Mouse (Mus musculus) forebrain, postnatal 0 days (tissue): ENCODE measurements around the gene Lefty1. TPM values are rescaled to one million over a fixed set of nuclear protein-coding genes. Genes with fewer than 3 reads are reported as not detected.
A peak's percentile ranks its signal among the peaks of the same experiment; 100 is the strongest.

ENCODE experiments used
- ATAC-seq: fragments of 200-750 bp; cut with Nextera tagmentation; 2 replicates; pipeline ENCODE4 v1.8.0; 2017; ENCODE audit warnings: mild to moderate bottlenecking, moderate library complexity
- DNase-seq: peaks from one replicate; pipeline ENCODE4 v3.0.0-alpha.2; 2015
- H3K27ac ChIP-seq: fragments of 300-500 bp; sonication (generic); 2 replicates; pipeline ENCODE4 v1.5.1; 2014; ENCODE audit warnings: low read depth, mild to moderate bottlenecking, antibody characterized with exemption, low read length, moderate library complexity, mixed read lengths
- H3K27me3 ChIP-seq: fragments of 300-500 bp; sonication (generic); 2 replicates; pipeline ENCODE4 v1.6.1; 2014; ENCODE audit warnings: mild to moderate bottlenecking, low read length, mixed read lengths; ENCODE audit not compliant: insufficient read depth
- H3K36me3 ChIP-seq: fragments of 300-500 bp; sonication (generic); 2 replicates; pipeline ENCODE4 v1.6.1; 2014; ENCODE audit warnings: mild to moderate bottlenecking, moderate library complexity; ENCODE audit not compliant: insufficient read depth
- H3K4me1 ChIP-seq: fragments of 300-500 bp; sonication (generic); 2 replicates; pipeline ENCODE4 v1.6.1; 2014; ENCODE audit warnings: antibody characterized with exemption; ENCODE audit not compliant: insufficient read depth
- H3K4me2 ChIP-seq: fragments of 300-500 bp; sonication (generic); 2 replicates; pipeline ENCODE4 v1.6.1; 2014; ENCODE audit warnings: low read depth, mild to moderate bottlenecking, moderate library complexity
- H3K4me3 ChIP-seq: fragments of 300-500 bp; sonication (generic); 2 replicates; pipeline ENCODE4 v1.5.1; 2014; ENCODE audit warnings: low read depth, low read length, mixed read lengths
- H3K9ac ChIP-seq: fragments of 300-500 bp; sonication (generic); 2 replicates; pipeline ENCODE4 v1.6.1; 2014; ENCODE audit warnings: mild to moderate bottlenecking
- H3K9me3 ChIP-seq: fragments of 300-500 bp; sonication (generic); 2 replicates; pipeline ENCODE4 v1.6.1; 2016; ENCODE audit warnings: low read length
- CTCF ChIP-seq: sonication (generic); IDR thresholded peaks from 2 replicates; pipeline ENCODE4 v1.5.1; 2016; ENCODE audit warnings: antibody characterized with exemption, control low read depth, low read depth
- WGBS: fragments of 180-500 bp; shearing (Covaris S2); extraction: QIAGEN DNeasy Blood & Tissue Kit; methylation state at CpG from one replicate; pipeline ENCODE4 v1.1.7; 2014; 5-methylcytosine and 5-hydroxymethylcytosine counted together
- polyA plus RNA-seq: library from polyadenylated mRNA; unstranded; fragments of >200 nt; fragmentation: Nextera tagmentation; extraction: Ambion mirVana; gene quantifications from 2 replicates; pipeline ENCODE4 v1.2.1, GENCODE M21; 2015
- total RNA-seq: library from RNA; depleted of rRNA; stranded (reverse); fragments of >200 nt; gene quantifications from 2 replicates; pipeline ENCODE4 v1.2.3, GENCODE M21; 2014

Lefty1 gene
- total and polyA plus RNA-seq, 2 experiments from 2014 or later: 0.35 TPM; not detected in 1

DNA sequence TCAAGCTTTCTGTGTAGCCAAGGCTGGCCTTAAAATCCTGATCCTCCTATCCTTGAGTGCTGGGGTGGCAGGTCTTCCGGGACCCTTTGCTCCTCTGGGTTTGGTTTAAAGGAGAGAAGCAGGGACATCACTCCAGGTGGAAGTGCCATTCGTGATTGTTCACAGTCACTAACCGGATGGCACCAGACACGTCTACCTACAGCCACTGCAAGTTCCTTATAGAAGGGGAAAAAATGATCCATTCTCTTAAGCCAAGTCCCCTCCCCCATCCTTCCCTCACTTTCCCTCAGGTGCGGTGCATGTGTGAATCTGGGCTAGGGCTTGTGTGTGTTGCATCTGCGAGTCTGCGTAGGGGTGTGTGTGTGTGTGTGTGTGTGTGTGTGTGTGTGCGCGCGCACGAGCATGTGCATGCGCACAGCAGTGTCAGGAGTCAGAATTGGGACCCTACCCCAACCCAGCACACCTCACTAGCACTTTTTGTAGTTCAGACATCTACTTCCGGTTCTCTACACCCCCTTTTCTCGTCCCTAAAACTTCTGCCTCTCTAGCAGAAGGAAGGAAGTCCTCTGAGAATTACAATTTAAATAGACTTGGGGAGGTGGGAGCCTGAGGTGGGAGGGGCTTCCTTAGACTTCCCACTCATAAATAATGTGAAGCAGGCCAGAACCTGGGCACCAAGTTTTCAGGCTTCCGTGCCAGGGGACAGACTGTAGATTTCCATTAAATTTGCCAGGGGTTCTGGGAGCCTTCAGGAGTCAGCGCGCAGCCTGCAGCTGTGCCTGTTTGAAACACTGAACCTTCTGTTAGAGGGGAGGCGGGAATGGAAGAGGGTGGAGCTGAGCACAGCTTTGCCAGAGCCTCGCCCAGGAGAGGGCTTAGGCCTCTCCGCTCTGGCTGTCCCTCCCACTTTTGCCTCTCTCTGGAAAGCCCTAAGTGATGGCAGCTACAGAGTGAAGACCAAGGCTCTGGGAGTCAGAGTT, 10.5 kb downstream of the Lefty1 start:
- ATAC-seq (peak; percentile 85), DNase-seq (no peak)
- Histone ChIP-seq H3K27ac (no peak overlapping the region), H3K36me3 (no peaks in the 10 kb centered on the region), H3K4me3 (no peak overlapping the region), H3K9me3 (no peaks in the 10 kb centered on the region), H3K9ac (no peak overlapping the region), H3K27me3 (peaks cover 30% of the 10 kb centered on the region), H3K4me2 (no peak overlapping the region), H3K4me1 (no peaks in the 10 kb centered on the region)
- no peak for TF ChIP-seq CTCF
- 32% methylated on average over 20 of the region's 20 CpGs for WGBS

DNA sequence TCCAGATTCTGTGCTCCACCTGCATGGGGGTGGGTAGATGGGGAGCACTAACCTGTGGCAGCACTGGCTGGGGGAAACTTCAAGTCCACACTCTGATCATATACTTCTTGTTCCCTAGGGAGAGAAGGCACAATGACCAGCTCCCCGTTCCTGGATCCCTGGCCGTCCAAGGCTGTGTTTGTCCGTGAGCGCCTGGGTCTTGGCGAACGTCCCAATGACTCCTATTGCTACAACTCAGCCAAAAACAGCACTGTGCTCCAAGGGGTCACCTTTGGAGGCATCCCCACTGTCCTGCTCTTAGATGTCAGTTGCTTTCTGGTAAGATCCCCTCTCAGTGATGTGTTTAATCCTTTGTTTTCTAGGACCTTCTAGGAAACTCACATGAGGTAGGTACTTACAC, 11.6 kb downstream of the Lefty1 start:
- WGBS: 84% methylated on average over 6 of the region's 6 CpGs
- Histone ChIP-seq H3K9me3 (no peaks in the 10 kb centered on the region), H3K9ac (no peak overlapping the region), H3K27me3 (peaks cover 20% of the 10 kb centered on the region), H3K36me3 (no peaks in the 10 kb centered on the region), H3K4me3 (no peak overlapping the region), H3K4me1 (no peaks in the 10 kb centered on the region), H3K27ac (no peak overlapping the region), H3K4me2 (no peak overlapping the region)
- ATAC-seq (no peak), DNase-seq (no peak)
- no peak for TF ChIP-seq CTCF

DNA sequence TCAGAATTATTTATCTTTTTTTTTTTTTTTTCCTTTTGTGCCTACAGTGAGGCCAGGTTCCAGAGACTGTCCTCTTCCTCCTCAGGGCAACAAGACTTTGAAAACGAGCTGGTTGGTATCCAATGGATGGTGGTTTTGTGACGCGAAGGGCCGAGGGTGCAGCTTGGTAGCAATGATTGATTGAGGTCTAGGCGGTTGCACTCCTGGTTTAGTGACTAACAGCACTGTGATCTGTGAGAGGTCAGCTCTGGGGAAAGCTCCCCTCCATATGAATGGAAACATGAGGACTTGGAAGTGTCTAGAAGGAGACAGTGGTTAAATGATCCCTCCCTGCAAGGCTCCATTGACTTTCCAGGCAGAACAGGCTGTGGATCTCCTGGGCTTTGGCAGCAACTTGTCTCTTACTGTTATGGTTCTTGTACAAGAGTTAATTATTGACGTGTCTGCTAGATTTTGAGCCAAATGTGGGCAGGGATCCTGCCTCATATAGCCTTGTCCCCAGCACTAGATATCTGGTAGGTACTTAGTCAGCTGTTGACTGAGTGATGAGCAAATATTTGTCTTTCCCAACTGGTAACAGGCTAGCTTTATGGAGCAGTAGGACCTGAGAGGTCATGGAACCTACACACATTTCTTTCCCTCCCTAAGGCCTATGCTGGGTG, 17.4 kb downstream of the Lefty1 start:
- ATAC-seq (no peak), DNase-seq (no peak)
- Histone ChIP-seq H3K4me3 (no peak overlapping the region), H3K36me3 (no peaks in the 10 kb centered on the region), H3K27ac (no peak overlapping the region), H3K4me2 (no peak overlapping the region), H3K4me1 (no peaks in the 10 kb centered on the region), H3K9me3 (no peaks in the 10 kb centered on the region), H3K27me3 (no peaks in the 10 kb centered on the region), H3K9ac (no peak overlapping the region)
- TF ChIP-seq CTCF: no peak
- 86% methylated on average over 6 of the region's 6 CpGs for WGBS

DNA sequence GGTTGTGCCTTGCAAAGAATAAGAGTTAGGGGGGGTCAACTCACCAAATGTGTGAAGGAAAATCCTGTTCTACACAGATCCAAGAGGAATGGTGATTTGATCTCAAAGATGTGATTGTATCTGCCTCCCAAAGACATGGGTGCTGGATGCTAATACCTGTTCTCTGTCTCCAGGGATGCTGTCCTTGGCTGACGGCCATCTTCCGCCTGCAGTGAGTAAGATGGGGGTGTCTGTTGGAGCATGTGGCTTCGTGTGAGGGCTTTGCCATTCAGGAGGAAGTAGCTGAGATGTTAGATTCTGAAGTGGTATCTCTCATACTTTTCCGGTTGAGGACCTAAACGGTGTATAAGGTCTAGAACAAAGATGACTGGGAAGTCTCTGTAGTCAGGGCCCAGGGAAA, 18.0 kb downstream of the Lefty1 start:
- no peaks in the 10 kb centered on the region for H3K4me1 ChIP-seq
- 91% methylated on average over 5 of the region's 5 CpGs for WGBS
- no peak for TF ChIP-seq CTCF
- DNase-seq: no peak
- no peaks in the 10 kb centered on the region for H3K36me3 ChIP-seq
- no peaks in the 10 kb centered on the region for H3K9me3 ChIP-seq
- no peak overlapping the region for H3K4me3 ChIP-seq
- no peak overlapping the region for H3K27ac ChIP-seq
- no peak for ATAC-seq
- no peaks in the 10 kb centered on the region for H3K27me3 ChIP-seq
- H3K9ac ChIP-seq: no peak overlapping the region
- H3K4me2 ChIP-seq: no peak overlapping the region

DNA sequence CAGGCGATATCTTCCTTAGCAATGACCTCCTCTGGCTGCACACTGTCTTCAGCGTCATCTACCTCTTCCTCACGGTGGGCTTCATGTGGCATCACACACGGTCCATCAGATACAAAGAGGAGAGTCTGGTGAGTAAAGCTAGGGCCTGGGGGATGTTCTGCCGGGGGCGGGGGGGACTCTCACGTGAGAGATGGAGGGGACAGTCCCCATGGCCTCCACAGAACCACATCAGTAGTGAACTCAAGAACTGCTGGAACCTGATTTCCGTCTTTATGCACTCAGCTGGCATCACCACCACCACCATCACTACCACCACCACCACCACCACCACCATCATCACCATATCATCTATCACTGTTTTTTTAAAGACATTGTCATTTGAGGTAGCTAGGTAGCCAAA, 21.6 kb downstream of the Lefty1 start:
- no peaks in the 10 kb centered on the region for H3K27me3 ChIP-seq
- no peak for TF ChIP-seq CTCF
- H3K4me3 ChIP-seq: no peak overlapping the region
- H3K4me1 ChIP-seq: no peaks in the 10 kb centered on the region
- no peak overlapping the region for H3K27ac ChIP-seq
- WGBS: 93% methylated on average over 8 of the region's 8 CpGs
- H3K9ac ChIP-seq: no peak overlapping the region
- H3K36me3 ChIP-seq: no peaks in the 10 kb centered on the region
- no peak for ATAC-seq
- DNase-seq: no peak
- no peaks in the 10 kb centered on the region for H3K9me3 ChIP-seq
- H3K4me2 ChIP-seq: no peak overlapping the region

DNA sequence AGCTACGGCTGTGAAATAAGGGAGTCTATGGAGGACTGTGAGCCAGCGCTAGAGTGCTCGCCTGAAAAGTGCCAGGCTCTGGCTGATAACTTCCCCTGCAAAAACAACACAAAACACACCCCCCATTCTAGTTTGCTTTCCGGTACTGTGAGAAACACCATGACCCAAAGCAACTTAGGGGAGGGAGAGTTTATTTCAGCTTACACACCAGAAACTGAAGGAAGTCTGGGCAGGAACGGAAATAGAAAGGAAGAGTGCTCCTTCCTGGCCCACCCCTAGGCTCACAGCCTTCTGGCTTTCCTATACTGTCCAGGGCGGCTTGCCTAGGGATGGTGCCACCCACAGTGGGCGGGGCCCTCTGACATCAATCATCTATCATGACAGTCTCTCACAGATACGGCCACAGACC, 22.2 kb downstream of the Lefty1 start:
- no peak overlapping the region for H3K27ac ChIP-seq
- TF ChIP-seq CTCF: no peak
- H3K27me3 ChIP-seq: no peaks in the 10 kb centered on the region
- no peak overlapping the region for H3K4me2 ChIP-seq
- 88% methylated on average over 8 of the region's 8 CpGs for WGBS
- H3K9me3 ChIP-seq: no peaks in the 10 kb centered on the region
- no peak for ATAC-seq
- no peaks in the 10 kb centered on the region for H3K4me1 ChIP-seq
- no peaks in the 10 kb centered on the region for H3K36me3 ChIP-seq
- H3K9ac ChIP-seq: no peak overlapping the region
- DNase-seq: no peak
- H3K4me3 ChIP-seq: no peak overlapping the region

DNA sequence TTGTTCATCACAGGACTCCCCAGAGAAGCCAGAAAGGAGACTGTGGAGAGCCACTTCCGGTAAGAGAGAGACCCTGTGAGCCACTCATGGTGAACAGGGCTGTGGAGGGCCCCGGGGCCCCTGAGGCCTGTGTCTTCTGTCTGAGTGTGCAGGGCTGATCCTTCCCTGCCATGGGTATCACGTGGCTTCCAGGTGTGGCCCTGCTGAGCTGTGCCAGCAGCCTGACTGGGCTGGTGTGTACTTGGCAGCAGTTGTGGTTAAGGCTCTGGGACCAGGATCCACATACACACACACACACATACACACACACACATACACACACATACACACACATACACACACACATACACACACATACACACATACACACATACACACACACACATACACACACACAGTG, 23.2 kb downstream of the Lefty1 start:
- WGBS: 85% methylated on average over 3 of the region's 3 CpGs
- Histone ChIP-seq H3K4me3 (no peak overlapping the region), H3K9ac (no peak overlapping the region), H3K27me3 (no peaks in the 10 kb centered on the region), H3K9me3 (no peaks in the 10 kb centered on the region), H3K27ac (no peak overlapping the region), H3K4me2 (no peak overlapping the region), H3K36me3 (no peaks in the 10 kb centered on the region), H3K4me1 (no peaks in the 10 kb centered on the region)
- no peak for TF ChIP-seq CTCF
- DNase-seq (no peak), ATAC-seq (no peak)
